Mouse (Mus musculus) right cerebral cortex, postnatal 14 days (tissue): Measurements from ENCODE around the gene Rpl3.
A peak's percentile ranks its signal among the peaks of the same experiment; 100 is the strongest.

Experiments
- DNase-seq: peaks from one replicate; pipeline ENCODE4 v3.0.0; 2022

The Rpl3 gene

DNA sequence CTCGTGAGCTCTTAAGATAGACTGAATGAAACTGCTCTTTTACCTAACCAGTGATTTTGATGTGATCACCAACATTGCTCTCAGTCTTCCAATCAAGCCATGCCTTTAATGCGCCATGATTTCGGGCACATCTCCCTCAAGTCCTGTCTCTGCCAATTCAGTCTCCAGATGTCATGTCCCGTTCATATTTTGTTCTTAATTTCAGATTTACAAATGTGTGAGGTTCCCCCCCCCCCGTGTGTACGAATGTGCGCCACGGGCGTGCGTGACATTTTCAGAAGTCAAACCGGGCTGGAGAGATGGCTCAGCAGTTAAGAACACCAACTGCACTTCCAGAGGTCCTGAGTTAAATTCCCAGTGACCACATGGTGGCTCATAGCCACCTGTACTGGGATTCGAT is 7.9 kb downstream of the Rpl3 start:
- DNase-seq: no peak

GRCm38 (mm10) chr15:80083276-80083731 is 8.4 kb downstream of the Rpl3 start:
- DNase-seq: peak; percentile 98

- no peak for DNase-seq
Observed at GRCm38 (mm10) chr15:80082661-80083275, 8.9 kb downstream of the Rpl3 start.

DNA sequence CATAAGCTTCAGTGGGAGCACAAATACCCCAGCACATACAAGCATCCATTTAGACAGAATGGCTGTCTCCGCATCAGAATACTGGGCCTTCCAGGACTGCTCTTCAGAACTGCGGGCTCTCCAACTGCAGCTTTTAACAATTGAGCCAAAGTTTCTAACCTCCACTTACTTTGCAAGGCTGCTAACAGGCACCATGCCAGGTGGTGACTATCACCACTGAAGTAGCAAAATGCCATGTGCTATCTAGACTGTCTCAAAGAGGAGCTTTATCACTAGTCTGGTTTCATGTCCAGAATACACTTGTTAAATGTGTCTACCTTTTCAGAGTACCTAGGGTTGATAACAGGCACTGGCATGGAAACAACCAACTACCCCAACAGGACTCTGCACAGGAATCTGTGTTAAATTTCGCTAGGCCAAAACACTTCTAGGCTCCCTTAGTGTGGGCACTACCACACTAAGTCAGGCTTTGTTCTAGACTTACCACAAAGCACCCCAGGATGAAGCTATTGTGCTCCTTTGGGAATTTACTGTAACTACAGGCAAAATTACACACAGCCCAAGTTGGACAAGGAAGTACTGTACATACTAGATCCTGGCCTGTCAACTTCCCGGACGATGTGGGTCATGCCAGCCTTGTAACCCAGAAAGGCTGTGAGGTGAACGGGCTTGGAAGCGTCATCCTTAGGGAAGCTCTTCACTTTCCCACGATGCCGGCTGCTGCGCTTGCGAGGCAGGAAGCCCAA is 9.7 kb downstream of the Rpl3 start:
- no peak for DNase-seq

GRCm38 (mm10) chr15:80080711-80081615 is 10.7 kb downstream of the Rpl3 start:
- no peak for DNase-seq

DNA sequence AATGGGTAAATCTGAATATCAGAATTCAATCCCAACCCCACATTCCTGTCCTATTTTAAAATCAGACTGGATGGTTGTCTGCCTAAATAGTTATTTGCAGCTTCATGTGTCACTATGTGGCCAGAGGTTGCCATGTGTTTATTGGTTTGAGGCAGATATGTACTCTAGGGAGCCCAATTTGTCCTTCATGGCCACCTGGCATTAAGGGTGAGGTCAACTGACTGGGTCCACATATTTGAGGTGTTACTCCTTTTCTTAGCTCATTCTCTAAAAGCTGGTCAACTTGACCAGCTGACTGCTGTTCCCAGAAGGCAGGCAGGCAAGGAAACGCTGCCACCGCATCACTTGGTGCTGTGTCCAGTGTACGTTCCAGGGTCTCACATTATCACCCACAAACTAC is 11.7 kb downstream of the Rpl3 start:
- no peak for DNase-seq

- no peak for DNase-seq
Observed at GRCm38 (mm10) chr15:80079129-80079668, 12.5 kb downstream of the Rpl3 start.

- no peak for DNase-seq
Observed at GRCm38 (mm10) chr15:80078058-80078814, 13.4 kb downstream of the Rpl3 start.

- DNase-seq: peak; percentile 79
Observed at GRCm38 (mm10) chr15:80076338-80077136, 15.1 kb downstream of the Rpl3 start.

GRCm38 (mm10) chr15:80075733-80076337 is 15.8 kb downstream of the Rpl3 start:
- no peak for DNase-seq

- DNase-seq: no peak
Observed at GRCm38 (mm10) chr15:80075374-80075694, 16.3 kb downstream of the Rpl3 start.

DNA sequence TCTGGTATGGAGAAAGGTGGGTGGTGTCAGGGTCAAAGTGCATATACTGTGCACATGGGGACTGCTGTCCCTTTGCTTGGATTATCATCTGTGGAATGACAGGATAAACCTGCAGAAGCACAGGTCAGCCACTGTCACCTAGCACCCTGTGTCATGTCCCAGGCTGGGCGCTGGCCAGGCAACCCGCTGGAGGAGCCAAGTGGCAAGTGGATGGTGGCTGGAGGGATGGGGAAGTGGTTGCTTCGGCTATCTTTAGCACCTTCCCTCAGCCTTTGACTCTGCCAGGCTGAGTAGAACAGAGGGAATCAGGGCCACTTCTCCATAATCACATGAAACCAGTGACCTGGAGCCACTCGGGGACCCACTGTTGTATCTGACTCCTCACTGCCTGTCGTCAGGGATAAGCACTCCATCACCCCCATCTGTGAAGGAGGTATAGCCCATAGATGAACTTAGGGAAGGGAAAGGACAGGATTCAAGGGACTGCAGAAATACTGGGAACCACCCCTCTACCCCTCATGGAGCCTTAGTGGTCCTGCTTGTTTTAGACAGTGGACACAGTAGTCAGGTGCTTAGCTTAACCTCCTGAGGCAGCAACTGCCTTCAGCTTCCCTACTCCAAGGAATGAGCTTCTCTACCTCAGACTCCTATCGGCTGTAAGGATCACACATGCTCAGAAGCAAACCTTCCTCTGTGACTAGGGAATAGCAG is 16.9 kb downstream of the Rpl3 start:
- DNase-seq: no peak

GRCm38 (mm10) chr15:80073256-80073621 is 18.4 kb downstream of the Rpl3 start:
- DNase-seq: no peak

DNA sequence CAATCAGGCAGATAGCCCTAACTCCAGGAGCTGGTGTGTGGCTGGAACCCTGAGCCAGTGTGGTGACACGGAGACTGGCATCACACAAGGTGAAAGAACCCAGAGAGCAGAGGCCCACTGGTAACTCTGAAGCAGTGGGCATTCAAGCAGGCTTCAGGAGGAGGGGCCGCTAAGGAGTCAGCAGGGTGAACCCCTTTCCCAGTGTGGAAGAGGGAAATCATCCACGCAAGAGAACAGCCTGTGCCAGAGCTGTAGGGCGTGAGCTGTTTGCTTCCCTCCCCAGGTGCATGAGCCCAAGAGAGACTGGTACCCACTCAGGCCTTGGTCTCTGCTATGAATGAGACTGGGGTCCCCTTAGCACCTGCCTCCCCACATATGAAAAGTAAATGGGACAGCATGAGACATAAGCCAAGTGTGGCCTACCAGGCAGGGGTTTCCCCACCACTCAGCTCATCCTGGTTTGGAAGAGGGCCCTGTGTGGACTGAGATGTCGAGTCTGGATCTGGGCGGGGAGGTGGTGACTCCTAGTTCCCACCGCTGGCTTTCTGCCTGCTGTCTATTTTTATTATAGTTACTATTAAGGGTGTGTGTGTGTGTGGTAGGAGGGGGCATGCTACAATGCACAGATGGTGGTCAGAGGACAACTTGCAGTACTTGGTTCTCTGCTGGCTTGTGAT is 19.0 kb downstream of the Rpl3 start:
- DNase-seq: no peak

- DNase-seq: peak; percentile 51
Observed at GRCm38 (mm10) chr15:80071951-80072437, 19.7 kb downstream of the Rpl3 start.

- DNase-seq: no peak
Observed at GRCm38 (mm10) chr15:80070095-80070644, 21.5 kb downstream of the Rpl3 start.

DNA sequence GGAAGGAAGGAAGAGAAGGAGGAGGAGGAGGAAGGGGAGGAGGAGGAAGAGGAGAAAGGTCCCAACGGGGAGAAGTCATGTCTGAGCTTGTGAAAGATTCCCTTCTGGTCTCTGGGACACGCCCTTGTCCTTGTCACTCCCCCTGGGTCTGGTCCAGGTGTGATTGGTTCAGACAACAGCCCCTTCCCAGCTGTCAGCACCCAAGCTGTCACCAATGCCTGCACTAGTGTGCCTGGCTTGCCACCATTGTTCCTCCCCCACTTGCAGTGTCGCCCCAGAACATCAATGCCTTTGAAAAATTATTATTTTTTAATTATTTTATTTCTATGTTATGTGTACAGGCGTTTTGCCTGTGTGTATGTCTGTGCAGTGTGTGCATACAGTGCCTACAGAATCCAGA is 22.5 kb downstream of the Rpl3 start:
- no peak for DNase-seq

- no peak for DNase-seq
Observed at GRCm38 (mm10) chr15:80066538-80066937, 25.1 kb downstream of the Rpl3 start.

DNA sequence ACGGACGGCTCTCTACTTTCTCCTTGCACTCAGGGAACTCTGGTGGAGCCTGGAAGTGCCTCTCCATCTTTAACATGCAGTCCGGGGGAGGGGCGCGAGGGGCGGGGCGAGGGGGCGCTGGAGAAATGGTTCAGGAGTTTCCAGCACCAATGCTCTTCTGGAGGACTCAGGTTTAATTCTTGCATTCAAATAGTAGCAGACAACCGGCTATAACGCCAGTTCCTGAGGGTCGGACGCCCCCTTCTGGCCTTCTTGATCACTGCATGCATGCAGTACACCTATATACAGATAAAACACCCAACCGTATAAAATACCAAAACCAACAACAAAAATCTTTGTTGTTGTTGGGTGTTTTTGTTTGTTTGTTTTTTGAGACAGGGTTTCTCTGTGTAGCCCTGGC is 26.3 kb downstream of the Rpl3 start:
- DNase-seq: no peak

- DNase-seq: no peak
Observed at GRCm38 (mm10) chr15:80064965-80065364, 26.7 kb downstream of the Rpl3 start.
